Mouse (Mus musculus): ENCODE measurements at regions not wholly inside any gene's neighbourhood (a gene's known extent, or its start where the extent isn't known, plus 50 kb on each side); places are given as distances from the start of the nearest gene placed in this dataset.

GRCm38 (mm10) chr15:67262269-67262668 is 761.6 kb upstream of the Lrrc6 start:
- no peaks in the 10 kb centered on the region for H3K9me3 ChIP-seq (replicated peaks; ENCODE audit: control insufficient read depth, low read length)
- H3K9ac ChIP-seq (replicated peaks; ENCODE audit: low read depth, low read length) = no peak overlapping the region
- H3K27ac ChIP-seq (ENCODE audit: low read depth) = no peak overlapping the region
- no peaks in the 10 kb centered on the region for H3K4me1 ChIP-seq (ENCODE audit: control insufficient read depth, insufficient read depth)
- no peaks in the 10 kb centered on the region for H3K27me3 ChIP-seq (ENCODE audit: control insufficient read depth, insufficient read depth, low read length)
- no peak for TF ChIP-seq CTCF (IDR thresholded peaks at IDR 0.05; ENCODE audit: low read depth)
- TF ChIP-seq EP300 (IDR thresholded peaks at IDR 0.05; ENCODE audit: low read depth) = no peak
- no peak overlapping the region for H3K4me2 ChIP-seq (ENCODE audit: low read depth, low read length)
- H3K4me3 ChIP-seq (ENCODE audit: low read depth, low read length) = no peak overlapping the region
- DNase-seq (ENCODE audit: low spot score) (no peak), ATAC-seq (ENCODE audit: insufficient read depth, low read depth) (no peak)
- WGBS = 76% methylated on average over 2 of the region's 2 CpGs
- H3K36me3 ChIP-seq (replicated peaks; ENCODE audit: control insufficient read depth, insufficient read depth, low read length) = no peaks in the 10 kb centered on the region

- WGBS = 58% methylated on average over 3 of the region's 3 CpGs
- H3K9me3 ChIP-seq (replicated peaks; ENCODE audit: control insufficient read depth, low read length) = no peaks in the 10 kb centered on the region
- no peak overlapping the region for H3K9ac ChIP-seq (replicated peaks; ENCODE audit: low read depth, low read length)
- H3K4me2 ChIP-seq (ENCODE audit: low read depth, low read length) = no peak overlapping the region
- ATAC-seq (ENCODE audit: insufficient read depth, low read depth) (no peak), DNase-seq (ENCODE audit: low spot score) (no peak)
- TF ChIP-seq CTCF (IDR thresholded peaks at IDR 0.05; ENCODE audit: low read depth) (no peak), EP300 (IDR thresholded peaks at IDR 0.05; ENCODE audit: low read depth) (no peak)
- no peaks in the 10 kb centered on the region for H3K27me3 ChIP-seq (ENCODE audit: control insufficient read depth, insufficient read depth, low read length)
- H3K36me3 ChIP-seq (replicated peaks; ENCODE audit: control insufficient read depth, insufficient read depth, low read length) = no peaks in the 10 kb centered on the region
- H3K4me3 ChIP-seq (ENCODE audit: low read depth, low read length) = no peak overlapping the region
- H3K4me1 ChIP-seq (ENCODE audit: control insufficient read depth, insufficient read depth) = no peaks in the 10 kb centered on the region
- H3K27ac ChIP-seq (ENCODE audit: low read depth) = no peak overlapping the region
Observed at GRCm38 (mm10) chr15:67260666-67261065, 760.0 kb upstream of the Lrrc6 start.

- 0 out of 2 replicates have a peak, but pooled peaks cover 11% of the 10 kb centered on the region for H3K4me1 ChIP-seq (ENCODE audit: control insufficient read depth, insufficient read depth)
- H3K9ac ChIP-seq (replicated peaks; ENCODE audit: low read depth, low read length) = no peak overlapping the region
- ATAC-seq (ENCODE audit: insufficient read depth, low read depth) (0 out of 2 replicates have a peak, but pooled peaks have one; percentile 33), DNase-seq (ENCODE audit: low spot score) (peak; percentile 16)
- H3K27me3 ChIP-seq (ENCODE audit: control insufficient read depth, insufficient read depth, low read length) = no peaks in the 10 kb centered on the region
- no peaks in the 10 kb centered on the region for H3K9me3 ChIP-seq (replicated peaks; ENCODE audit: control insufficient read depth, low read length)
- 14% methylated on average over 4 of the region's 4 CpGs for WGBS
- no peak for TF ChIP-seq EP300 (IDR thresholded peaks at IDR 0.05; ENCODE audit: low read depth)
- no peak for TF ChIP-seq CTCF (IDR thresholded peaks at IDR 0.05; ENCODE audit: low read depth)
- no peaks in the 10 kb centered on the region for H3K36me3 ChIP-seq (replicated peaks; ENCODE audit: control insufficient read depth, insufficient read depth, low read length)
- H3K27ac ChIP-seq (ENCODE audit: low read depth) = no peak overlapping the region
- no peak overlapping the region for H3K4me3 ChIP-seq (ENCODE audit: low read depth, low read length)
- H3K4me2 ChIP-seq (ENCODE audit: low read depth, low read length) = peak overlapping the region; percentile 44
Observed at GRCm38 (mm10) chr15:67249147-67249546, 748.4 kb upstream of the Lrrc6 start.

GRCm38 (mm10) chr15:67248471-67248870 is 747.8 kb upstream of the Lrrc6 start:
- ATAC-seq (ENCODE audit: insufficient read depth, low read depth) (no peak), DNase-seq (ENCODE audit: low spot score) (no peak)
- no peak overlapping the region for H3K9ac ChIP-seq (replicated peaks; ENCODE audit: low read depth, low read length)
- H3K4me1 ChIP-seq (ENCODE audit: control insufficient read depth, insufficient read depth) = 0 out of 2 replicates have a peak, but pooled peaks cover 11% of the 10 kb centered on the region
- no peak overlapping the region for H3K4me3 ChIP-seq (ENCODE audit: low read depth, low read length)
- H3K27me3 ChIP-seq (ENCODE audit: control insufficient read depth, insufficient read depth, low read length) = no peaks in the 10 kb centered on the region
- H3K36me3 ChIP-seq (replicated peaks; ENCODE audit: control insufficient read depth, insufficient read depth, low read length) = no peaks in the 10 kb centered on the region
- no peaks in the 10 kb centered on the region for H3K9me3 ChIP-seq (replicated peaks; ENCODE audit: control insufficient read depth, low read length)
- TF ChIP-seq EP300 (IDR thresholded peaks at IDR 0.05; ENCODE audit: low read depth) (no peak), CTCF (IDR thresholded peaks at IDR 0.05; ENCODE audit: low read depth) (no peak)
- H3K4me2 ChIP-seq (ENCODE audit: low read depth, low read length) = no peak overlapping the region
- no peak overlapping the region for H3K27ac ChIP-seq (ENCODE audit: low read depth)

- 84% methylated on average over 4 of the region's 4 CpGs for WGBS
Observed at GRCm38 (mm10) chr15:67245658-67246268, 745.1 kb upstream of the Lrrc6 start.

More at GRCm38 (mm10) chr15:67245658-67246268, 745.1 kb upstream of the Lrrc6 start:
- Histone ChIP-seq H3K4me1 (ENCODE audit: control insufficient read depth, insufficient read depth) (0 out of 2 replicates have a peak, but pooled peaks cover 11% of the 10 kb centered on the region), H3K27me3 (ENCODE audit: control insufficient read depth, insufficient read depth, low read length) (no peaks in the 10 kb centered on the region), H3K4me2 (ENCODE audit: low read depth, low read length) (no peak overlapping the region), H3K9me3 (replicated peaks; ENCODE audit: control insufficient read depth, low read length) (no peaks in the 10 kb centered on the region), H3K36me3 (replicated peaks; ENCODE audit: control insufficient read depth, insufficient read depth, low read length) (no peaks in the 10 kb centered on the region), H3K4me3 (ENCODE audit: low read depth, low read length) (no peak overlapping the region), H3K9ac (replicated peaks; ENCODE audit: low read depth, low read length) (no peak overlapping the region), H3K27ac (ENCODE audit: low read depth) (no peak overlapping the region)
- ATAC-seq (ENCODE audit: insufficient read depth, low read depth) (no peak), DNase-seq (ENCODE audit: low spot score) (no peak)
- TF ChIP-seq CTCF (IDR thresholded peaks at IDR 0.05; ENCODE audit: low read depth) (no peak), EP300 (IDR thresholded peaks at IDR 0.05; ENCODE audit: low read depth) (no peak)

All from heart, postnatal 0 days (tissue).